Mouse (Mus musculus): ENCODE data around the gene Ttc9c.
A peak's percentile ranks its signal among the peaks of the same experiment; 100 is the strongest.

DNA sequence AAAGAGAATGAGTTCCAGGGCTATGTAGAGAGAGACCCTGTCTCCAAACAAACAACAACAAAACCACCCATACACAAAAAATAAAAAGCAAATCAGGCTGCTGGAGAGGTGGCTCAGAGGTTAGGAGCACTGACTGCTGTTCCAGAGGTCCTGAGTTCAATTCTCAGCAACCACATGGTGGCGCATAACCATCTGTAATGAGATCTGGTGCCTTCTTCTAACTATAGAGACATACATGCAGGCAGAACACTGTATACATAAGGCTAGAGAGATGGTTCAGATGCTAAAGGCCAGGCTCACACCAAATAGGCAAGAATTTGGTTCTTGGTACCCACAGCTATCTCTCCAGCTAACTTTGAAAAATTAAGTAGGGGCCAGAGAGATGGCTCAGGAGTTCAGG lies 39.9 kb upstream of the Ttc9c start:
- TF ChIP-seq POLR2A (IDR thresholded peaks at IDR 0.05; ENCODE audit: low read depth, low read length) (no peak), CTCF (IDR thresholded peaks at IDR 0.05; ENCODE audit: extremely low read depth, insufficient read depth, insufficient read length, insufficient replicate concordance) (0 out of 2 replicates have a peak, but pooled peaks have one; percentile 6)

All from spleen, adult 2 months (tissue).